Mouse (Mus musculus) spleen, adult 2 months (tissue): ENCODE measurements around the gene Cobl.

ENCODE experiments used
- CTCF ChIP-seq: fragments of 200-500 bp; IDR thresholded peaks from 2 replicates; pipeline ENCODE4 v1.5.1; 2011; ENCODE audit warnings: mild to moderate bottlenecking, inconsistent platforms; ENCODE audit not compliant: insufficient read depth, insufficient read length, insufficient replicate concordance; ENCODE audit errors: extremely low read depth
- POLR2A ChIP-seq: fragments of 200-500 bp; IDR thresholded peaks from 2 replicates; pipeline ENCODE4 v1.6.1; 2011; ENCODE audit warnings: low read depth, low read length, inconsistent platforms

- no peak for TF ChIP-seq CTCF
- TF ChIP-seq POLR2A, result no peak
Observed at GRCm38 (mm10) chr11:12193369-12193768, 271.4 kb downstream of the Cobl start.
